Mouse (Mus musculus): ENCODE measurements around the gene Pde1b. TPM values are rescaled to one million over a fixed set of nuclear protein-coding genes. Genes with fewer than 3 reads are reported as not detected.

The Pde1b gene
- polyA plus RNA-seq, 1 experiment = 8.0 TPM

DNA sequence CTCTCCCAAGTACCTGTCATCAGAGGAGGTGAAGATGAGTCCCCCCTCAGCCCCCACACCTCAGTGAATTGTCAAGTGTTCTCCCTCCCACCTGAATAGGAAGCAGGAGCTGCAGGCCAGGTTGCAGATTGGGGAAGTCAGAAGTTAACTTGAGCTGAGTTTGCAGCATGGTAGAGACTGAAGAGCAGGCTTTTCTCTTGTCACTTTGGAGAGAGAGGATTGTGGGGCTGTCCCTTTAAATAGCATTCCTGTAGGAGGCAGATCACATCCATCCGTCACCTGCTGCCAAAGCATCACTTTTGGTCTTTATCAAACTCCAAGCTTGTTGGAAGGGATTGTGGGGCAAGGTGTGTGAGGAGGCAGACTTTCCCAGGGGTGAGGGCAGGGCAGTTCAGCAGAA, 2.1 kb upstream of the Pde1b start:
- no peak for TF ChIP-seq CTCF (IDR thresholded peaks at IDR 0.05; ENCODE audit: insufficient read depth, low read length)
- TF ChIP-seq POLR2A (IDR thresholded peaks at IDR 0.05; ENCODE audit: borderline replicate concordance, extremely low read depth, low read depth, low read length) = no peak
- 82% methylated on average over 1 of the region's 1 CpGs for WGBS
- no peak for DNase-seq

DNA sequence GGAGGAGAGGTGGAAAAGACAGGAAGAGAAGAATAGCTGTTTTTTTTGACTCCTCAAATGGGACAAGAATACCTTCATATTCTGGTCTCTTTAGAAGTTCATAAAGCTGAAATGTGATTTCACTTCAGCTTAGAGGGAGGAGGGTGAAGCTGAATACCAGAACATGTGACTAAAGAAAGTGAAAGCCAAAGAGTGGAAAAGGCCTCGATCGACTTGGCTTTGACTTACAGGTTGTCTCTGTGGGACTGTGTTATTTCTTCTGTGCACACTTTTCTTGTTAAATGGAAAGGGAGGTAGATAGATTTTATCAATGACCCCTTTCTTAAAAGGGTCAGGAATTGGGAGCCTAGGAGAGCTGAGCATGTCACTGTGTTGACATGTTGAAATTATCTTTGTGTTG, 1.6 kb upstream of the Pde1b start:
- 30% methylated on average over 2 of the region's 2 CpGs for WGBS
- Histone ChIP-seq H3K4me3 (replicated peaks; ENCODE audit: extremely low read depth, low read depth, low read length) (no peak overlapping the region), H3K4me1 (ENCODE audit: control insufficient read depth, insufficient read depth, low read length) (no peaks in the 10 kb centered on the region; the same call in 1 of the 2 replicates)
- DNase-seq = no peak
- TF ChIP-seq CTCF (IDR thresholded peaks at IDR 0.05; ENCODE audit: insufficient read depth, low read length) (no peak), POLR2A (IDR thresholded peaks at IDR 0.05; ENCODE audit: borderline replicate concordance, extremely low read depth, low read depth, low read length) (no peak)

More for the DNA sequence above, 2.1 kb upstream of the Pde1b start:
- H3K4me3 ChIP-seq (replicated peaks; ENCODE audit: extremely low read depth, low read depth, low read length) = no peak overlapping the region
- no peaks in the 10 kb centered on the region; the same call in 1 of the 2 replicates for H3K4me1 ChIP-seq (ENCODE audit: control insufficient read depth, insufficient read depth, low read length)

DNA sequence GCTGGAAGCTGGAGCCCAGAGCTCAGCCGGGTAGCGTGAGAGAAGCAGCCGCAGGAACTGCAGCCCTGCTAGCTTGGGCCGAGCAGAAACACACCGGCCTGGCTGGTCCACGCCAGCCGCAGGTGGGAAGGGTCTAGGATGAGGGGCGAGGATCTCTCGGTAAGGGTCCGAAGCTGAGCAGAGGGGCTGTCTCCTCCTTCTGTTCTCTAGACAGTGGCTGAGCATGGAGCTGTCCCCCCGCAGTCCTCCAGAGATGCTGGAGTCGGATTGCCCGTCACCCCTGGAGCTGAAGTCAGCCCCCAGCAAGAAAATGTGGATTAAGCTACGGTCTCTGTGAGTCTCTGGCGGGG, 392 bp downstream of the Pde1b start:
- H3K4me3 ChIP-seq (replicated peaks; ENCODE audit: extremely low read depth, low read depth, low read length) = peak overlapping the region; percentile 57
- WGBS = 3% methylated on average over 15 of the region's 15 CpGs
- DNase-seq = peak; percentile 8
- H3K4me1 ChIP-seq (ENCODE audit: control insufficient read depth, insufficient read depth, low read length) = no peaks in the 10 kb centered on the region; the same call in 1 of the 2 replicates
- TF ChIP-seq POLR2A (IDR thresholded peaks at IDR 0.05; ENCODE audit: borderline replicate concordance, extremely low read depth, low read depth, low read length) (no peak), CTCF (IDR thresholded peaks at IDR 0.05; ENCODE audit: insufficient read depth, low read length) (no peak)

DNA sequence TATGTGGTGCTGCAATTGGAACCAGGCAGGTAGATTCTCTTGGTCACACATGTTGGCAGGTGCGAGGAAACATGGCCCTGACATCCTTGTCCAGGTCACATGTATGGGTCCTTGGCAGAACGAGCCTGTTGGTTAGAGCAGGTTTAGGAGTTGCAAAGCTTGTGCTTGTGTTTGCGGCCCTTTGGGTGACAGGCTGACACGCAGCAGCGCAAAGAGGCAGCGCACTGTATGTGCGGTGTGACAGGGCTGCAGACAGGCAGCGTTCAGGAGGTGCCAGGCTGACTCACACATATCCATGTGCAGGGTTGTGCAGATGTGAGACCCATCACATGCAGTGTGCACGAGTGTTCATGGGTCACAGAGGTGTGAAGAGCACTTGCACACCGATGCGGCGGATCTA, 826 bp downstream of the Pde1b start:
- WGBS = 56% methylated on average over 12 of the region's 12 CpGs
- DNase-seq = no peak
- Histone ChIP-seq H3K4me3 (replicated peaks; ENCODE audit: extremely low read depth, low read depth, low read length) (no peak overlapping the region), H3K4me1 (ENCODE audit: control insufficient read depth, insufficient read depth, low read length) (no peaks in the 10 kb centered on the region; the same call in 1 of the 2 replicates)
- TF ChIP-seq CTCF (IDR thresholded peaks at IDR 0.05; ENCODE audit: insufficient read depth, low read length) (no peak), POLR2A (IDR thresholded peaks at IDR 0.05; ENCODE audit: borderline replicate concordance, extremely low read depth, low read depth, low read length) (no peak)

DNA sequence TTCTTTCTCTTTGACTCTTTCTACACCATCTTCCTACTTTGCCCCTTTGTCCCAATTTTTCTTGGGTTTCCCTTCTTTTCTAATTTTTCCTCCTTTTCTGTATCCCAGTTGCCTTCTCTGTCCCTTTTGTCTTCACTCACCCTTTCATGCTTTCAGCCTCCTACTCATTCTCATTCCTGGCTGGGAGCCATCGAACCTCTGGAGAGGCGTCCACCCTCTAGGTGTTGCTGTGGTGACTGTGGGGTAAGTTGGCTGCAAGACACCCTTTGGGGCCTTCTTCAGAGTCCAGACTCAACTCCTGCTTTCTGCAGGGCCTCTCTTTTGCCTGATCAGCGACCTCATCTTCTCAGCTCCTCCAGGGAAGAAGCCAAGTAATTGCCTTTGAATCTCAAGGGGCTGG, 6.5 kb downstream of the Pde1b start:
- TF ChIP-seq POLR2A (IDR thresholded peaks at IDR 0.05; ENCODE audit: borderline replicate concordance, extremely low read depth, low read depth, low read length) (no peak), CTCF (IDR thresholded peaks at IDR 0.05; ENCODE audit: insufficient read depth, low read length) (no peak)
- no peaks in the 10 kb centered on the region for H3K4me1 ChIP-seq (ENCODE audit: control insufficient read depth, insufficient read depth, low read length)

DNA sequence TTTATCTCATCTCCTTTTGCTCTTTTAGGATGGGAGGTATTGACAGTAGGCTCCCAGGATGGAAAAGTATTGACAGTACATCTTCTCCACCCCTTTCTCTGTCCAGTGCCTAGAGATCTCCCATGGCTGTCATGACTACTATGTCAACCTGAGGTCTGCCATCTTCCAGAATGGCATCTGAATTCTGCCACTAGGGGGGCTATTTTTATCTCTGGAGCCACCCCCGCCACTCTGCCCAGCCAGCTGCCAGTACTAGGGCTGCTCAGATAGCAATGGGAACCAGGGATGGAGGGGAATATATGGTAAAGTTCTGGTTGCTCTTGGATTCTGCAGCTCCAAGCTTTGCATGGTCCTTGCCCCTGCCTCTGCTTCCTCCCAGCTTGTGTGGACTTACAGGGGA, 8.8 kb downstream of the Pde1b start:
- no peaks in the 10 kb centered on the region for H3K4me1 ChIP-seq (ENCODE audit: control insufficient read depth, insufficient read depth, low read length)
- TF ChIP-seq POLR2A (IDR thresholded peaks at IDR 0.05; ENCODE audit: borderline replicate concordance, extremely low read depth, low read depth, low read length) = no peak
- no peak for TF ChIP-seq CTCF (IDR thresholded peaks at IDR 0.05; ENCODE audit: insufficient read depth, low read length)
- 71% methylated on average over 1 of the region's 1 CpGs for WGBS
- DNase-seq = no peak
- H3K4me3 ChIP-seq (replicated peaks; ENCODE audit: extremely low read depth, low read depth, low read length) = no peak overlapping the region

More for the DNA sequence above, 6.5 kb downstream of the Pde1b start:
- DNase-seq = no peak
- H3K4me3 ChIP-seq (replicated peaks; ENCODE audit: extremely low read depth, low read depth, low read length) = no peak overlapping the region
- 47% methylated on average over 3 of the region's 3 CpGs for WGBS

DNA sequence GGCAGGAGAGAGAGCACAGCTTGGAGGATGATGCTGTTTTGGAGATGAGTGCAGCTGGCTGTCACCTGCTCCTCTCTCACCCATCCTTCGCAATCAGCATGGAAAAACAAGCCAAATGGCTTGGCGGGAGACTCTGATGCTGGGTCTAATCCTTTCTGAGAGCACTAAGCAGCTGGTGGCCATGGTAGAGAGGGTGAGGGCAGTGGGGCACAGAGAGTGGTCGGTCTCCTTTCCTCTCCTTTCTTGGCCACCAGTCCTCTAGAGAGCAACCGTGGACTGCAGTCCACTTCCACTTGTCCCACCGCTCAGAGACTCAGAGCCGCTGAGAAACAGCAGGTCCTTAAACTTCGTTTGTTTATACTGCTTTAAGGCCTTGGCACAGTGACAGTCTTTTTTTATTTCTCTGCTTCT, 10.8 kb downstream of the Pde1b start:
- H3K4me1 ChIP-seq (ENCODE audit: control insufficient read depth, insufficient read depth, low read length) = no peaks in the 10 kb centered on the region
- TF ChIP-seq POLR2A (IDR thresholded peaks at IDR 0.05; ENCODE audit: borderline replicate concordance, extremely low read depth, low read depth, low read length) (no peak), CTCF (IDR thresholded peaks at IDR 0.05; ENCODE audit: insufficient read depth, low read length) (no peak)
- DNase-seq = no peak
- H3K4me3 ChIP-seq (replicated peaks; ENCODE audit: extremely low read depth, low read depth, low read length) = no peak overlapping the region
- 14% methylated on average over 7 of the region's 7 CpGs for WGBS

DNA sequence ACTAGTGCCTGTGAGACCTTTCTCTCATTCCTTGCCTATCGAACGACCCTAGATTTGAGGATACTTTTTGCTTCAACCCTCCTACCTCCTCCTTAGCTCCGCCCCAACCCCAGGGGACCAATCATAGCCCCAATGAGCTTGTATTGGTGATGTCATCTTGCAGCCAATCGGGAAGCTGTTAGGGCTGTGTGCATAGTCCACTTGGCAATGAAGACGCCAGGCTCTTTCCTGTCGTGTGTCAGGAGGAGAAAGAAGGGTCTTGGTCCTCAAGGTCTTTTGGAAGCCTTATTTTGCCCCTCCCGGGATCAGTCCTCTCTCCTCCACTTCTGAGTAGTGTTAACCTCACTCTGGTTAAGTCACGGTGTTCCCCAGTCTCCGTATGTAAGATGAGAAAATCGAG, 11.3 kb downstream of the Pde1b start:
- WGBS = 3% methylated on average over 10 of the region's 10 CpGs
- H3K4me3 ChIP-seq (replicated peaks; ENCODE audit: extremely low read depth, low read depth, low read length) = peak overlapping the region; percentile 4
- no peaks in the 10 kb centered on the region for H3K4me1 ChIP-seq (ENCODE audit: control insufficient read depth, insufficient read depth, low read length)
- DNase-seq = peak; percentile 41
- TF ChIP-seq CTCF (IDR thresholded peaks at IDR 0.05; ENCODE audit: insufficient read depth, low read length) (no peak), POLR2A (IDR thresholded peaks at IDR 0.05; ENCODE audit: borderline replicate concordance, extremely low read depth, low read depth, low read length) (peak; percentile 63; the same call in 1 of the 2 replicates)

DNA sequence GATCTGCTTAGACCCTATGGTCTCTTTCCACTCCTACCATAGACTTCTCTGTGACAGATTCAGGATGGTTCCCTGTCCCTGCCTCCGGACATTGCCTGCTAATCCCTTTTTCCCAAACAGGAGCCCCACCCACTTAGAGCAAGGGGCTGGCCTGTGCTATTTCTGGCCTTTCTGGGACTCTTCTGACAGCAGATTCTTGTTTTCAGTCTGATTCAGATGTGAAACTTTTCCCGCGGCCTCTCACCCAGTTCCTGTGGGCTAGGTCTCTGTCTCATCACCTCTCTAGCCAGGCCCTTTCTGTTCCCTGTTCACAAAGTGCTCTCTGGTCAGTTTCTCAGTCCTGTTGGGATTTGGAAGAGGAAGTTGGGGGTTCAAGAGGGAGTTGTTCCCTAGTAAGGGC, 12.1 kb downstream of the Pde1b start:
- 46% methylated on average over 3 of the region's 3 CpGs for WGBS
- TF ChIP-seq POLR2A (IDR thresholded peaks at IDR 0.05; ENCODE audit: borderline replicate concordance, extremely low read depth, low read depth, low read length) (no peak), CTCF (IDR thresholded peaks at IDR 0.05; ENCODE audit: insufficient read depth, low read length) (no peak)
- no peak for DNase-seq
- H3K4me1 ChIP-seq (ENCODE audit: control insufficient read depth, insufficient read depth, low read length) = no peaks in the 10 kb centered on the region
- H3K4me3 ChIP-seq (replicated peaks; ENCODE audit: extremely low read depth, low read depth, low read length) = no peak overlapping the region

DNA sequence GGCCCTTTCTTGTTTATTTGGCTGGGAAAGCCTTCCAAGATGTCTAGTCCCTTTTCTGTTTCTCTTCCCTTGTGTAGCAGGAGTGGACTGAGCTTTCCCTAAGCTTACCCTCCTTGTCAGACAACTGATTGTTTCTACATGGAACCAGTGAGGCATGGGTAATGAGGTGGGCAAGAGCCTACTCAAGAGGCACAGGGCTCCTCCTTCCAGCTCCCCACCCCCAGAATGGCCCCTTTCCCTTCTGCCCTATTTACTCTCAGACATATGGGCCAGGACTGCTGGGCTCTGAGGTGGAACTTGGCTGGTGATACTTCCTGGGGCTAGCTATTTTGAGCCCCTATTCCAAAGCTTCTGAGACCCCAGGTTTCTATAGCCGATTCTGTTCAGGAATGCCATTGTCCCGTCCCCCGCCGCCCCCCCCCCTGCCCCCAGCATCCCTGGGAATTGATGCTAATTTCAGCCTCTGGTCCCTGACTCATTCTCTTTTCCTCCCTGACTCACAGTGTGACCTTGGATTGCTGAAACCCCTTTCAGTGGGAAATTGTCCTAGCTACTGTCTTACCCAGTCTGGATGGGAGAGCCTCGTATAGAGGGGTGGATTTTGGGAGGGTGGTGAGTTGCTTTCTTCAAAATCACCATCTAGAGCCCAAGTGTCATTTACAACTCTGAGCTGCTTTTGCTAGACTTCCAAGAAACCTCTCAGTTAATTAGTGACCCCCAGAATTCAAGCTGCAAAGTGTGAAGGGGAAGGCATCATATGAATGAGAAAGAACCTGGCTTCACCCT, 16.0 kb downstream of the Pde1b start:
- WGBS = 29% methylated on average over 5 of the region's 5 CpGs
- no peak for DNase-seq
- TF ChIP-seq POLR2A (IDR thresholded peaks at IDR 0.05; ENCODE audit: borderline replicate concordance, extremely low read depth, low read depth, low read length) (no peak), CTCF (IDR thresholded peaks at IDR 0.05; ENCODE audit: insufficient read depth, low read length) (no peak)
- no peak overlapping the region for H3K4me3 ChIP-seq (replicated peaks; ENCODE audit: extremely low read depth, low read depth, low read length)
- no peaks in the 10 kb centered on the region for H3K4me1 ChIP-seq (ENCODE audit: control insufficient read depth, insufficient read depth, low read length)

Measured in lung, adult 2 months (tissue).